Mouse (Mus musculus) forebrain, postnatal 0 days (tissue): Measurements from ENCODE around the gene Fgf14. TPM values are rescaled to one million over a fixed set of nuclear protein-coding genes. Genes with fewer than 3 reads are reported as not detected.
A peak's percentile ranks its signal among the peaks of the same experiment; 100 is the strongest.

Experiments
- ATAC-seq: fragments of 200-750 bp; cut with Nextera tagmentation; 2 replicates; pipeline ENCODE4 v1.8.0; 2017; ENCODE audit warnings: mild to moderate bottlenecking, moderate library complexity
- DNase-seq: peaks from one replicate; pipeline ENCODE4 v3.0.0-alpha.2; 2015
- H3K27ac ChIP-seq: fragments of 300-500 bp; sonication (generic); 2 replicates; pipeline ENCODE4 v1.5.1; 2014; ENCODE audit warnings: low read depth, mild to moderate bottlenecking, antibody characterized with exemption, low read length, moderate library complexity, mixed read lengths
- H3K27me3 ChIP-seq: fragments of 300-500 bp; sonication (generic); 2 replicates; pipeline ENCODE4 v1.6.1; 2014; ENCODE audit warnings: mild to moderate bottlenecking, low read length, mixed read lengths; ENCODE audit not compliant: insufficient read depth
- H3K36me3 ChIP-seq: fragments of 300-500 bp; sonication (generic); 2 replicates; pipeline ENCODE4 v1.6.1; 2014; ENCODE audit warnings: mild to moderate bottlenecking, moderate library complexity; ENCODE audit not compliant: insufficient read depth
- H3K4me1 ChIP-seq: fragments of 300-500 bp; sonication (generic); 2 replicates; pipeline ENCODE4 v1.6.1; 2014; ENCODE audit warnings: antibody characterized with exemption; ENCODE audit not compliant: insufficient read depth
- H3K4me2 ChIP-seq: fragments of 300-500 bp; sonication (generic); 2 replicates; pipeline ENCODE4 v1.6.1; 2014; ENCODE audit warnings: low read depth, mild to moderate bottlenecking, moderate library complexity
- H3K4me3 ChIP-seq: fragments of 300-500 bp; sonication (generic); 2 replicates; pipeline ENCODE4 v1.5.1; 2014; ENCODE audit warnings: low read depth, low read length, mixed read lengths
- H3K9ac ChIP-seq: fragments of 300-500 bp; sonication (generic); 2 replicates; pipeline ENCODE4 v1.6.1; 2014; ENCODE audit warnings: mild to moderate bottlenecking
- H3K9me3 ChIP-seq: fragments of 300-500 bp; sonication (generic); 2 replicates; pipeline ENCODE4 v1.6.1; 2016; ENCODE audit warnings: low read length
- CTCF ChIP-seq: sonication (generic); IDR thresholded peaks from 2 replicates; pipeline ENCODE4 v1.5.1; 2016; ENCODE audit warnings: antibody characterized with exemption, control low read depth, low read depth
- WGBS: fragments of 180-500 bp; shearing (Covaris S2); extraction: QIAGEN DNeasy Blood & Tissue Kit; methylation state at CpG from one replicate; pipeline ENCODE4 v1.1.7; 2014; 5-methylcytosine and 5-hydroxymethylcytosine counted together
- polyA plus RNA-seq: library from polyadenylated mRNA; unstranded; fragments of >200 nt; fragmentation: Nextera tagmentation; extraction: Ambion mirVana; gene quantifications from 2 replicates; pipeline ENCODE4 v1.2.1, GENCODE M21; 2015
- total RNA-seq: library from RNA; depleted of rRNA; stranded (reverse); fragments of >200 nt; gene quantifications from 2 replicates; pipeline ENCODE4 v1.2.3, GENCODE M21; 2014

Fgf14 gene
- total and polyA plus RNA-seq, 2 experiments from 2014 or later, result 32.4 to 46.8 TPM

DNA sequence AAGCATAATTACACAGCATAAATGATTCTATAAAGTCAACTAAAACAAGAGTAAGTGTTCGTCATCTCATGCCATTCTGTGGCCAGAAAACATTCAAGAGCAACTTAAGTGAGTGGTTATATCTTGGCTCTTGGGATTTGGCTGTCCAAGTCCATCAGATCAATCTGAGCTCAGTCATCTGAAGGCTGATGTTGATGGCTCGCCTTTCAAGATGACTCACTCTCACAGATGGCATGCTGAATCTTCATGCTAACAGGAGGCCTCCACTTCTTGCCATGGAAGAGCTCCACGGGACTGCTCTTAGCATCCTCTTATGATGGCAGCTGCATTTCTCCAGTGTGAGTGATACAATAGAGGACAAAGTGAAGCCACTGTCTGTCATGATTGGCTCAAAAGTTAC is 34.1 kb downstream of the Fgf14 start:
- no peaks in the 10 kb centered on the region for H3K36me3 ChIP-seq
- no peaks in the 10 kb centered on the region for H3K27me3 ChIP-seq
- DNase-seq (no peak), ATAC-seq (no peak)
- no peak overlapping the region for H3K27ac ChIP-seq
- WGBS, result 76% methylated on average over 3 of the region's 3 CpGs
- no peak for TF ChIP-seq CTCF
- H3K4me1 ChIP-seq, result no peaks in the 10 kb centered on the region
- no peak overlapping the region for H3K4me2 ChIP-seq
- no peak overlapping the region for H3K4me3 ChIP-seq
- H3K9me3 ChIP-seq, result no peaks in the 10 kb centered on the region
- H3K9ac ChIP-seq, result no peak overlapping the region

GRCm38 (mm10) chr14:124634881-124635280 is 42.0 kb downstream of the Fgf14 start:
- Histone ChIP-seq H3K4me1 (no peaks in the 10 kb centered on the region), H3K27ac (no peak overlapping the region), H3K4me2 (no peak overlapping the region), H3K27me3 (no peaks in the 10 kb centered on the region), H3K4me3 (no peak overlapping the region), H3K36me3 (no peaks in the 10 kb centered on the region), H3K9ac (no peak overlapping the region), H3K9me3 (no peaks in the 10 kb centered on the region)
- no peak for TF ChIP-seq CTCF
- DNase-seq (peak; percentile 10), ATAC-seq (no peak)
- WGBS, result 29% methylated on average over 2 of the region's 2 CpGs

DNA sequence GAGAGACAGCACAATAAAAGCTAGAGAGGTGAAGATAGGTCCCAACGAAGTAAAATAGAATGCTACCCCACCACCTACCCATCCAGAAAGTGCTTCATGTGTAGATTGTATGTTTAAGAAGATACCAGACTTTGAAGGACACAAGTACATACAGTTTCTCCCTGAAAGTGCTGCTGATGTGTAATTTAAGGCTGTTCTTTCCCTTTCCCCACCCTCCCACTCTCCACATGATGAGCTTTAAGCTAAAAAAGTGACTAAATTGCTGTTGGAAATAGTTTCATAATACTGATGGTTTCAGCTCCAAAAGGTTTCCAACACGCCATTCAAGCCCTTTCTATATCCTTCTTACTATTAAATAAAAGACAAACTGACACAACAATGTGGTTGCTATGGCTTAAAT is 63.5 kb downstream of the Fgf14 start:
- Histone ChIP-seq H3K27ac (no peak overlapping the region), H3K4me2 (no peak overlapping the region), H3K27me3 (no peaks in the 10 kb centered on the region), H3K9me3 (no peaks in the 10 kb centered on the region), H3K4me1 (no peaks in the 10 kb centered on the region), H3K36me3 (no peaks in the 10 kb centered on the region; the same call in 1 of the 2 replicates), H3K9ac (no peak overlapping the region), H3K4me3 (no peak overlapping the region)
- ATAC-seq (no peak), DNase-seq (no peak)
- TF ChIP-seq CTCF, result no peak
- 56% methylated on average over 2 of the region's 2 CpGs for WGBS

DNA sequence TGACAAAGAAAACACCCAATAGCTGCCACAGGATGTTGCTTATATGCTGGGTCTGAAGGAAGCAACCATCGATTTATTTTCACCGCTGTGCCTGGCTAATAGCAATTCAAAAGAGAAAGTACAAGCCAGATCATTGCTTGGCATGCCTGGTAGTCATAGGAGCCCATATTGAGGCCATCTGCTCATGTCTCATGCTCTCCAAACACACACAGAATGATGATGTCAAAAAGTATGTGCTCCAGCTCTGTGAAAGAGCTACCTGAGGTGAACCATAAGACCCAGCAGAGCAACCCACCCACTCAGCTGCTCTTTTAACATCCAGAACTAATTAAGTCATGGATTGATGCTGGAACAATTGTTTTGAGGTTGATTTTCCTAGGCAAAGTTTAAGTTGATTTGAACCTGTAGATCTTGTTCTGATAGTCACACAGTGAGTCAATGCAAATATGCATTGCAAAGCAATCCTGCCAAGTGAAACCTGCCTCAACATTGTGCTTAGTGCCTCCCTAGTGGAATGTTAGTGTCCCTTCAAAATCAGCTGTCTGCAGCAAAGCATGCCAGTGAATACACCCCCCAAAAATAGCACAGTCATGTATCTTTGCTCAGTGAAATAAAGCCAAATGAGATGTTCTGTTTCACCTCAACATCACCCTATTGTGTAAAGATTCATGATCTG is 70.8 kb downstream of the Fgf14 start:
- H3K27ac ChIP-seq, result no peak overlapping the region
- TF ChIP-seq CTCF, result no peak
- no peaks in the 10 kb centered on the region for H3K9me3 ChIP-seq
- no peak overlapping the region for H3K4me3 ChIP-seq
- DNase-seq, result peak; percentile 44
- peak; percentile 63 for ATAC-seq
- WGBS, result 83% methylated on average over 2 of the region's 2 CpGs
- H3K4me2 ChIP-seq, result no peak overlapping the region
- H3K9ac ChIP-seq, result no peak overlapping the region
- no peaks in the 10 kb centered on the region for H3K4me1 ChIP-seq
- no peaks in the 10 kb centered on the region; the same call in 1 of the 2 replicates for H3K36me3 ChIP-seq
- no peaks in the 10 kb centered on the region for H3K27me3 ChIP-seq

GRCm38 (mm10) chr14:124605031-124605743 is 71.7 kb downstream of the Fgf14 start:
- 84% methylated on average over 1 of the region's 1 CpGs for WGBS

GRCm38 (mm10) chr14:124576571-124576970 is 100.4 kb downstream of the Fgf14 start:
- Histone ChIP-seq H3K27me3 (no peaks in the 10 kb centered on the region), H3K36me3 (no peaks in the 10 kb centered on the region), H3K9me3 (no peaks in the 10 kb centered on the region), H3K9ac (no peak overlapping the region), H3K4me1 (no peaks in the 10 kb centered on the region), H3K4me2 (no peak overlapping the region), H3K4me3 (no peak overlapping the region), H3K27ac (no peak overlapping the region)
- 70% methylated on average over 1 of the region's 1 CpGs for WGBS
- TF ChIP-seq CTCF, result no peak
- DNase-seq (no peak), ATAC-seq (no peak)

More at GRCm38 (mm10) chr14:124605031-124605743, 71.7 kb downstream of the Fgf14 start:
- no peaks in the 10 kb centered on the region for H3K4me1 ChIP-seq
- H3K27me3 ChIP-seq, result no peaks in the 10 kb centered on the region
- no peak for DNase-seq
- H3K36me3 ChIP-seq, result no peaks in the 10 kb centered on the region; the same call in 1 of the 2 replicates
- H3K9me3 ChIP-seq, result no peaks in the 10 kb centered on the region
- no peak overlapping the region for H3K4me3 ChIP-seq
- no peak for TF ChIP-seq CTCF
- peak; percentile 18; the same call in 1 of the 2 replicates for ATAC-seq
- H3K27ac ChIP-seq, result no peak overlapping the region
- no peak overlapping the region for H3K4me2 ChIP-seq
- no peak overlapping the region for H3K9ac ChIP-seq
